Mouse (Mus musculus): Measurements from ENCODE around the gene Ang. TPM values are rescaled to one million over a fixed set of nuclear protein-coding genes. Genes with fewer than 3 reads are reported as not detected.

Gene Ang
- polyA plus RNA-seq (2012; rRNA removed), result 2.9 TPM in 2 replicates

GRCm38 (mm10) chr14:51090921-51091900 is at the start of gene Ang, which contains the start of gene Rnase4:
Gene Ang (plus strand): TSS chr14:51091150.
Gene Rnase4 (plus strand): TSS chr14:51091077.
- DNase-seq, result peak; percentile 44 to 56
- Histone ChIP-seq H3K4me1 (ENCODE audit: control insufficient read depth, insufficient read depth, low read length) (no peaks in the 10 kb centered on the region), H3K27me3 (ENCODE audit: control insufficient read depth, insufficient read depth, low read length) (no peaks in the 10 kb centered on the region), H3K4me3 (replicated peaks; ENCODE audit: insufficient read depth, low read depth, low read length) (peak within 1 kb of the TSS; percentile 81), H3K27ac (ENCODE audit: insufficient read depth, low read length) (peak within 1 kb of the TSS; percentile 8; the same call in 1 of the 2 replicates)
- 5% methylated on average over 33 of the region's 33 CpGs for WGBS
- TF ChIP-seq POLR2A (IDR thresholded peaks at IDR 0.05; ENCODE audit: borderline replicate concordance, insufficient read depth, low read length), result no peak
- no peak for TF ChIP-seq CTCF (IDR thresholded peaks at IDR 0.05; ENCODE audit: borderline replicate concordance, insufficient read depth, low read depth, low read length)

- no peak within 1 kb of the TSS for H3K27ac ChIP-seq (ENCODE audit: insufficient read depth, low read length)
- no peak for DNase-seq
- no peak for TF ChIP-seq POLR2A (IDR thresholded peaks at IDR 0.05; ENCODE audit: borderline replicate concordance, insufficient read depth, low read length)
- TF ChIP-seq CTCF (IDR thresholded peaks at IDR 0.05; ENCODE audit: borderline replicate concordance, insufficient read depth, low read depth, low read length), result no peak
- H3K4me1 ChIP-seq (ENCODE audit: control insufficient read depth, insufficient read depth, low read length), result no peaks in the 10 kb centered on the region
- no peak within 1 kb of the TSS for H3K4me3 ChIP-seq (replicated peaks; ENCODE audit: insufficient read depth, low read depth, low read length)
- H3K27me3 ChIP-seq (ENCODE audit: control insufficient read depth, insufficient read depth, low read length), result no peaks in the 10 kb centered on the region
- WGBS, result 64% methylated on average over 6 of the region's 6 CpGs
These were observed 49.2 kb upstream of the Ang start, which contains the start of gene Rnase9 for GRCm38 (mm10) chr14:51041769-51042168. Gene Rnase9 (minus strand): TSS chr14:51041869.

- TF ChIP-seq POLR2A (IDR thresholded peaks at IDR 0.05; ENCODE audit: borderline replicate concordance, insufficient read depth, low read length) (no peak), CTCF (IDR thresholded peaks at IDR 0.05; ENCODE audit: borderline replicate concordance, insufficient read depth, low read depth, low read length) (no peak)
- H3K27ac ChIP-seq (ENCODE audit: insufficient read depth, low read length), result no peak overlapping the region
- H3K4me1 ChIP-seq (ENCODE audit: control insufficient read depth, insufficient read depth, low read length), result no peaks in the 10 kb centered on the region
- DNase-seq, result no peak
- no peak overlapping the region for H3K4me3 ChIP-seq (replicated peaks; ENCODE audit: insufficient read depth, low read depth, low read length)
- WGBS, result 75% methylated on average over 5 of the region's 5 CpGs
- H3K27me3 ChIP-seq (ENCODE audit: control insufficient read depth, insufficient read depth, low read length), result no peaks in the 10 kb centered on the region
These were observed 43.1 kb upstream of the Ang start for GRCm38 (mm10) chr14:51047846-51048245.

- no peak within 1 kb of the TSS for H3K27ac ChIP-seq (ENCODE audit: insufficient read depth, low read length)
These were observed 40.9 kb upstream of the Ang start, which contains the start of gene Rnase11 for GRCm38 (mm10) chr14:51050063-51050462. Gene Rnase11 (minus strand): TSS chr14:51050163.

GRCm38 (mm10) chr14:51051941-51052340 is 39.0 kb upstream of the Ang start:
- DNase-seq, result no peak
- Histone ChIP-seq H3K4me3 (replicated peaks; ENCODE audit: insufficient read depth, low read depth, low read length) (no peak overlapping the region), H3K27me3 (ENCODE audit: control insufficient read depth, insufficient read depth, low read length) (no peaks in the 10 kb centered on the region; the same call in 1 of the 2 replicates), H3K27ac (ENCODE audit: insufficient read depth, low read length) (no peak overlapping the region), H3K4me1 (ENCODE audit: control insufficient read depth, insufficient read depth, low read length) (no peaks in the 10 kb centered on the region)
- TF ChIP-seq POLR2A (IDR thresholded peaks at IDR 0.05; ENCODE audit: borderline replicate concordance, insufficient read depth, low read length), result no peak
- no peak for TF ChIP-seq CTCF (IDR thresholded peaks at IDR 0.05; ENCODE audit: borderline replicate concordance, insufficient read depth, low read depth, low read length)
- WGBS, result 52% methylated on average over 5 of the region's 5 CpGs

More at GRCm38 (mm10) chr14:51050063-51050462, 40.9 kb upstream of the Ang start, which contains the start of gene Rnase11:
- Histone ChIP-seq H3K27me3 (ENCODE audit: control insufficient read depth, insufficient read depth, low read length) (no peaks in the 10 kb centered on the region; the same call in 1 of the 2 replicates), H3K4me3 (replicated peaks; ENCODE audit: insufficient read depth, low read depth, low read length) (no peak within 1 kb of the TSS), H3K4me1 (ENCODE audit: control insufficient read depth, insufficient read depth, low read length) (no peaks in the 10 kb centered on the region)
- TF ChIP-seq POLR2A (IDR thresholded peaks at IDR 0.05; ENCODE audit: borderline replicate concordance, insufficient read depth, low read length), result no peak
- no peak for TF ChIP-seq CTCF (IDR thresholded peaks at IDR 0.05; ENCODE audit: borderline replicate concordance, insufficient read depth, low read depth, low read length)
- WGBS, result 87% methylated on average over 2 of the region's 2 CpGs
- DNase-seq, result no peak

GRCm38 (mm10) chr14:51053176-51053575 is 37.8 kb upstream of the Ang start:
- Histone ChIP-seq H3K27ac (ENCODE audit: insufficient read depth, low read length) (no peak overlapping the region), H3K4me1 (ENCODE audit: control insufficient read depth, insufficient read depth, low read length) (no peaks in the 10 kb centered on the region), H3K4me3 (replicated peaks; ENCODE audit: insufficient read depth, low read depth, low read length) (no peak overlapping the region), H3K27me3 (ENCODE audit: control insufficient read depth, insufficient read depth, low read length) (no peaks in the 10 kb centered on the region; the same call in 1 of the 2 replicates)
- no peak for TF ChIP-seq POLR2A (IDR thresholded peaks at IDR 0.05; ENCODE audit: borderline replicate concordance, insufficient read depth, low read length)
- TF ChIP-seq CTCF (IDR thresholded peaks at IDR 0.05; ENCODE audit: borderline replicate concordance, insufficient read depth, low read depth, low read length), result no peak
- DNase-seq, result no peak
- 76% methylated on average over 5 of the region's 5 CpGs for WGBS

- no peak overlapping the region for H3K27ac ChIP-seq (ENCODE audit: insufficient read depth, low read length)
- WGBS, result 52% methylated on average over 13 of the region's 13 CpGs
- no peak for DNase-seq
- TF ChIP-seq POLR2A (IDR thresholded peaks at IDR 0.05; ENCODE audit: borderline replicate concordance, insufficient read depth, low read length) (no peak), CTCF (IDR thresholded peaks at IDR 0.05; ENCODE audit: borderline replicate concordance, insufficient read depth, low read depth, low read length) (no peak)
- H3K4me3 ChIP-seq (replicated peaks; ENCODE audit: insufficient read depth, low read depth, low read length), result no peak overlapping the region
- H3K4me1 ChIP-seq (ENCODE audit: control insufficient read depth, insufficient read depth, low read length), result no peaks in the 10 kb centered on the region
- no peaks in the 10 kb centered on the region; the same call in 1 of the 2 replicates for H3K27me3 ChIP-seq (ENCODE audit: control insufficient read depth, insufficient read depth, low read length)
These were observed 36.4 kb upstream of the Ang start for GRCm38 (mm10) chr14:51054243-51055237.

Measured in cerebellum, adult 2 months (tissue).